Mouse (Mus musculus): ENCODE data around the gene Bgn. TPM values are rescaled to one million over a fixed set of nuclear protein-coding genes. Genes with fewer than 3 reads are reported as not detected.

Bgn gene
- polyA plus RNA-seq, 1 experiment from 2014 or later, result 98.7 TPM

GRCm38 (mm10) chrX:73468752-73469151 is 14.7 kb upstream of the Bgn start:
- WGBS, result 50% methylated on average over 1 of the region's 1 CpGs
- ATAC-seq (ENCODE audit: low FRiP score, low TSS enrichment), result no peak
- peaks cover 8% of the 10 kb centered on the region; the same call in 1 of the 2 replicates for H3K27me3 ChIP-seq (ENCODE audit: insufficient read depth, low read length)
- H3K36me3 ChIP-seq (ENCODE audit: insufficient read depth, low read length), result no peaks in the 10 kb centered on the region
- H3K4me3 ChIP-seq (ENCODE audit: low read length), result no peak overlapping the region
- no peak overlapping the region for H3K4me2 ChIP-seq (replicated peaks; ENCODE audit: low read depth, low read length)
- H3K9ac ChIP-seq (replicated peaks; ENCODE audit: low read length), result no peak overlapping the region
- 0 out of 2 replicates have a peak overlapping the region, but pooled peaks have one; percentile 29 for H3K27ac ChIP-seq (ENCODE audit: low read length)
- no peaks in the 10 kb centered on the region for H3K9me3 ChIP-seq (ENCODE audit: low read length)
- H3K4me1 ChIP-seq (ENCODE audit: insufficient read depth, low read length), result no peaks in the 10 kb centered on the region

GRCm38 (mm10) chrX:73471764-73472163 is 11.6 kb upstream of the Bgn start:
- Histone ChIP-seq H3K9me3 (ENCODE audit: low read length) (no peaks in the 10 kb centered on the region), H3K36me3 (ENCODE audit: insufficient read depth, low read length) (no peaks in the 10 kb centered on the region), H3K4me1 (ENCODE audit: insufficient read depth, low read length) (no peaks in the 10 kb centered on the region; the same call in 1 of the 2 replicates), H3K27me3 (ENCODE audit: insufficient read depth, low read length) (peaks cover 8% of the 10 kb centered on the region; the same call in 1 of the 2 replicates), H3K4me3 (ENCODE audit: low read length) (no peak overlapping the region), H3K27ac (ENCODE audit: low read length) (no peak overlapping the region), H3K4me2 (replicated peaks; ENCODE audit: low read depth, low read length) (no peak overlapping the region), H3K9ac (replicated peaks; ENCODE audit: low read length) (no peak overlapping the region)
- WGBS, result 87% methylated on average over 3 of the region's 3 CpGs
- ATAC-seq (ENCODE audit: low FRiP score, low TSS enrichment), result no peak

- 44% methylated on average over 12 of the region's 12 CpGs for WGBS
- Histone ChIP-seq H3K27ac (ENCODE audit: low read length) (peak overlapping the region; percentile 51), H3K4me2 (replicated peaks; ENCODE audit: low read depth, low read length) (no peak overlapping the region), H3K36me3 (ENCODE audit: insufficient read depth, low read length) (no peaks in the 10 kb centered on the region), H3K4me1 (ENCODE audit: insufficient read depth, low read length) (no peaks in the 10 kb centered on the region; the same call in none of the 2 replicates), H3K9ac (replicated peaks; ENCODE audit: low read length) (no peak overlapping the region), H3K4me3 (ENCODE audit: low read length) (no peak overlapping the region), H3K9me3 (ENCODE audit: low read length) (no peaks in the 10 kb centered on the region), H3K27me3 (ENCODE audit: insufficient read depth, low read length) (peaks cover 10% of the 10 kb centered on the region; the same call in 1 of the 2 replicates)
- 0 out of 2 replicates have a peak, but pooled peaks have one; percentile 36 for ATAC-seq (ENCODE audit: low FRiP score, low TSS enrichment)
These were observed 8.8 kb upstream of the Bgn start for GRCm38 (mm10) chrX:73474340-73475165.

- Histone ChIP-seq H3K27ac (ENCODE audit: low read length) (peak overlapping the region; percentile 91), H3K27me3 (ENCODE audit: insufficient read depth, low read length) (peaks cover 13% of the 10 kb centered on the region; the same call in 1 of the 2 replicates), H3K9ac (replicated peaks; ENCODE audit: low read length) (no peak overlapping the region), H3K9me3 (ENCODE audit: low read length) (no peaks in the 10 kb centered on the region), H3K4me2 (replicated peaks; ENCODE audit: low read depth, low read length) (no peak overlapping the region), H3K36me3 (ENCODE audit: insufficient read depth, low read length) (no peaks in the 10 kb centered on the region), H3K4me3 (ENCODE audit: low read length) (no peak overlapping the region), H3K4me1 (ENCODE audit: insufficient read depth, low read length) (peaks cover 5% of the 10 kb centered on the region)
- WGBS, result 77% methylated on average over 1 of the region's 1 CpGs
- no peak for ATAC-seq (ENCODE audit: low FRiP score, low TSS enrichment)
These were observed 7.6 kb upstream of the Bgn start for GRCm38 (mm10) chrX:73475658-73476256.

- H3K9me3 ChIP-seq (ENCODE audit: low read length), result no peaks in the 10 kb centered on the region
- no peak overlapping the region for H3K9ac ChIP-seq (replicated peaks; ENCODE audit: low read length)
- no peak overlapping the region for H3K4me3 ChIP-seq (ENCODE audit: low read length)
- H3K27ac ChIP-seq (ENCODE audit: low read length), result peak overlapping the region; percentile 91
- ATAC-seq (ENCODE audit: low FRiP score, low TSS enrichment), result peak; percentile 85
- H3K27me3 ChIP-seq (ENCODE audit: insufficient read depth, low read length), result peaks cover 13% of the 10 kb centered on the region; the same call in 1 of the 2 replicates
- H3K36me3 ChIP-seq (ENCODE audit: insufficient read depth, low read length), result no peaks in the 10 kb centered on the region
- 52% methylated on average over 2 of the region's 2 CpGs for WGBS
- H3K4me1 ChIP-seq (ENCODE audit: insufficient read depth, low read length), result peaks cover 5% of the 10 kb centered on the region
- H3K4me2 ChIP-seq (replicated peaks; ENCODE audit: low read depth, low read length), result no peak overlapping the region
These were observed 6.8 kb upstream of the Bgn start for GRCm38 (mm10) chrX:73476621-73477020.

- no peak overlapping the region for H3K4me2 ChIP-seq (replicated peaks; ENCODE audit: low read depth, low read length)
- no peak for ATAC-seq (ENCODE audit: low FRiP score, low TSS enrichment)
- peak overlapping the region; percentile 77; the same call in 1 of the 2 replicates for H3K27ac ChIP-seq (ENCODE audit: low read length)
- no peak overlapping the region for H3K4me3 ChIP-seq (ENCODE audit: low read length)
- H3K4me1 ChIP-seq (ENCODE audit: insufficient read depth, low read length), result peaks cover 5% of the 10 kb centered on the region
- WGBS, result 92% methylated on average over 2 of the region's 2 CpGs
- no peak overlapping the region for H3K9ac ChIP-seq (replicated peaks; ENCODE audit: low read length)
- H3K9me3 ChIP-seq (ENCODE audit: low read length), result no peaks in the 10 kb centered on the region
- H3K36me3 ChIP-seq (ENCODE audit: insufficient read depth, low read length), result no peaks in the 10 kb centered on the region
- peaks cover 13% of the 10 kb centered on the region for H3K27me3 ChIP-seq (ENCODE audit: insufficient read depth, low read length)
These were observed 5.9 kb upstream of the Bgn start for GRCm38 (mm10) chrX:73477500-73477899.

- H3K4me3 ChIP-seq (ENCODE audit: low read length), result no peak overlapping the region
- peak overlapping the region; percentile 83 for H3K27ac ChIP-seq (ENCODE audit: low read length)
- no peaks in the 10 kb centered on the region for H3K9me3 ChIP-seq (ENCODE audit: low read length)
- peaks cover 14% of the 10 kb centered on the region for H3K27me3 ChIP-seq (ENCODE audit: insufficient read depth, low read length)
- H3K36me3 ChIP-seq (ENCODE audit: insufficient read depth, low read length), result no peaks in the 10 kb centered on the region
- peaks cover 5% of the 10 kb centered on the region for H3K4me1 ChIP-seq (ENCODE audit: insufficient read depth, low read length)
- H3K9ac ChIP-seq (replicated peaks; ENCODE audit: low read length), result no peak overlapping the region
- no peak overlapping the region for H3K4me2 ChIP-seq (replicated peaks; ENCODE audit: low read depth, low read length)
- no peak for ATAC-seq (ENCODE audit: low FRiP score, low TSS enrichment)
These were observed 3.7 kb upstream of the Bgn start for GRCm38 (mm10) chrX:73479656-73480055.

GRCm38 (mm10) chrX:73480334-73480733 is 3.1 kb upstream of the Bgn start:
- Histone ChIP-seq H3K36me3 (ENCODE audit: insufficient read depth, low read length) (no peaks in the 10 kb centered on the region), H3K9ac (replicated peaks; ENCODE audit: low read length) (no peak overlapping the region), H3K9me3 (ENCODE audit: low read length) (no peaks in the 10 kb centered on the region), H3K4me3 (ENCODE audit: low read length) (no peak overlapping the region), H3K27me3 (ENCODE audit: insufficient read depth, low read length) (peaks cover 14% of the 10 kb centered on the region), H3K27ac (ENCODE audit: low read length) (peak overlapping the region; percentile 83), H3K4me2 (replicated peaks; ENCODE audit: low read depth, low read length) (no peak overlapping the region; the same call in 1 of the 2 replicates), H3K4me1 (ENCODE audit: insufficient read depth, low read length) (peaks cover 5% of the 10 kb centered on the region)
- 55% methylated on average over 2 of the region's 2 CpGs for WGBS
- 0 out of 2 replicates have a peak, but pooled peaks have one; percentile 24 for ATAC-seq (ENCODE audit: low FRiP score, low TSS enrichment)

- no peaks in the 10 kb centered on the region for H3K9me3 ChIP-seq (ENCODE audit: low read length)
- H3K36me3 ChIP-seq (ENCODE audit: insufficient read depth, low read length), result no peaks in the 10 kb centered on the region
- WGBS, result 48% methylated on average over 4 of the region's 4 CpGs
- no peak overlapping the region for H3K9ac ChIP-seq (replicated peaks; ENCODE audit: low read length)
- peak; percentile 29; the same call in 1 of the 2 replicates for ATAC-seq (ENCODE audit: low FRiP score, low TSS enrichment)
- H3K4me3 ChIP-seq (ENCODE audit: low read length), result no peak overlapping the region
- H3K27me3 ChIP-seq (ENCODE audit: insufficient read depth, low read length), result peaks cover 14% of the 10 kb centered on the region
- peak overlapping the region; percentile 61 for H3K27ac ChIP-seq (ENCODE audit: low read length)
- peaks cover 5% of the 10 kb centered on the region; the same call in 1 of the 2 replicates for H3K4me1 ChIP-seq (ENCODE audit: insufficient read depth, low read length)
- H3K4me2 ChIP-seq (replicated peaks; ENCODE audit: low read depth, low read length), result peak overlapping the region; percentile 48
These were observed 539 bp upstream of the Bgn start for GRCm38 (mm10) chrX:73482643-73483483.

All from kidney, embryonic 16.5 days (tissue).